Mouse (Mus musculus) midbrain, embryonic 11.5 days (tissue): ENCODE data around the gene Dennd1a. TPM values are rescaled to one million over a fixed set of nuclear protein-coding genes. Genes with fewer than 3 reads are reported as not detected.

Experiments
- microRNA-seq: library from miRNA; unstranded; fragments of <30 nt; microRNA quantifications from one replicate; pipeline ENCODE4, GENCODE M21; 2017
- polyA plus RNA-seq: library from polyadenylated mRNA; unstranded; fragments of >200 nt; fragmentation: Nextera tagmentation; extraction: Ambion mirVana; gene quantifications from 2 replicates; pipeline ENCODE4 v1.2.1, GENCODE M21; 2014

Gene Dennd1a
- polyA plus RNA-seq, 1 experiment from 2014 or later: 8.8 TPM

Small RNA genes lying within 50 kb of the gene (microRNA-seq; reads per million reads assigned to microRNA genes)
- not detected for gene Gm44455

Other genes starting within 250 kb of the Dennd1a start
- 55.5 and 61.5 TPM in 2 replicates for gene Lhx2, start 51.9 kb upstream of the Dennd1a start, polyA plus RNA-seq
- 87.3 and 92.3 TPM in 2 replicates for gene Nek6, start 224.3 kb upstream of the Dennd1a start, polyA plus RNA-seq